Mouse (Mus musculus): ENCODE data around the gene Yipf1.
A peak's percentile ranks its signal among the peaks of the same experiment; 100 is the strongest.

The Yipf1 gene

DNA sequence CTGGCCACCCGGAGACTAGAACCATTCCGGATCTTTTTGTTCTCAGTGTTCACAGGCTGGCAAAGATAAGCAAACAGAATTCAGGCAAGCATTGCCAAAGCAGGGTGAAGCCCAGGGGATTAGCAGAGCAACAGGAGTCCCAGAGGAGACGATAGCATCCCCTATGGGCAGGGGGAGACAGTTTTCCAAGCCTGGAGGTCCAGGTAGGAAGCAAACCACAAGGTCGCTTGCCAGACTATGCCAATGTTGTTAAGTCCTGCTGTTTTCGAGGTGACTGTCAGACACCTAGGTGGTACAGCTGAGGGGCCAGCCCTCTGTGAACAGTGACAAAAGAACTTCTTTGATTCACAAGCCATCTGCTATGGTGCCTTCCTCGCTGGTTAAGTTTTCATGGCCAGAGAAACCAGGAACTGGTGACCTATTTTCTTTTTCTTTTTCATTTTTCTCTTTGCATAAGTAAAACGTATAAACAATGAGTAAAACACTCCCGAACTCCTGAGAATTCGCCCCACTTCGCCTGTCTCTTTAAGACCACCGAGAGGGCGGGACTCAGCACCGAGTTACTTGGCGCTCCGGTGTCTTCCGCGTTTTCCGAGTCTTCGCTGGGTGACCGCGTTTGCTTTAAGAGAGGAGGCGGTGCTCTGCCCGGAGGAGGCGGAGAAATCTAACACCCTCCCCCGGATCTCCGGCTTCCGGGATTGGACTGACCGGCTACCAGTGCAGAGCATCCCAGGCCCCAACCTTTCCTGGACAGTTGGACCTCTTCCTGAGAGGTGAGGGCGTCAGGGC lies at the start of gene Yipf1:
TSS of gene Yipf1 (plus strand) at position 674 of the 789 bp plus-strand sequence.
- DNase-seq = peak; percentile 89

DNA sequence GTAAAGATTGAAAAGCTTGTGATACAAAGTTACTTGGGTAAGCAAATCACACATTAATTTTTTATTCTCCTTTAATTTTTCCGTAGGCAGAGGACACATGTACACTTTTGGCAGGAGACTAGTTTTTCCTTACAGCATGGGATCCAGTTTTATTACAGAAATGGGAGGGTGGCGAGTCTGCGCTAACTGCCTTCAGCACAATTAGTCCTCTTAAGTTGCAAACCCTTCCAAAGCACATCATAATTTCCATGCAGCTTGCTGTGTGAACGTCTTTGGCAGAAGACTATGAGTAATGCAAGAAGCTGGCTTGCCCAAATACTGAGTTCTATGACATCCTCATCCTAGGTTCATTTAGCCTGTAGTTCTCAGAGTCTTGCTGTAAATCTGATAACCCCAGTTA lies 40.5 kb upstream of the Yipf1 start:
- no peak for DNase-seq

DNA sequence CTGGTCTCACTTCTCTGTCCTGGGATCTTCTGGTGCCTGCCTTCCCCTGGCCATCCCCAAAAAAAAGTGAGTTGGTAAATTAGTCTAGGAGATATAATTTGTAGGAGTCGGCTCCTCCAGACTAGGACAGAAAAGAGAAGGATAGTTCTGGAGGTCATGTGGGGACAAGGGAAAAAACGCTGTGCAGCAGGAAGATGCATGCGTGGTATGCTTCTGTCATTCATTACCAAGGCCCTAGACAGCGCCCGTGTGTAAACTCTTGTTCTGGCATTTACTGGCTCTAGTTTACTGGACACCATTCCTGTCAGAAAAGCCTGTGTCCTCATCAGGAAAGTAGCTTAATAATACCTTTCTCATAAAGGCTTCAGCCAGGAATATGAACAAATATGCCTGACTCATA lies 39.7 kb upstream of the Yipf1 start:
- DNase-seq = no peak

DNA sequence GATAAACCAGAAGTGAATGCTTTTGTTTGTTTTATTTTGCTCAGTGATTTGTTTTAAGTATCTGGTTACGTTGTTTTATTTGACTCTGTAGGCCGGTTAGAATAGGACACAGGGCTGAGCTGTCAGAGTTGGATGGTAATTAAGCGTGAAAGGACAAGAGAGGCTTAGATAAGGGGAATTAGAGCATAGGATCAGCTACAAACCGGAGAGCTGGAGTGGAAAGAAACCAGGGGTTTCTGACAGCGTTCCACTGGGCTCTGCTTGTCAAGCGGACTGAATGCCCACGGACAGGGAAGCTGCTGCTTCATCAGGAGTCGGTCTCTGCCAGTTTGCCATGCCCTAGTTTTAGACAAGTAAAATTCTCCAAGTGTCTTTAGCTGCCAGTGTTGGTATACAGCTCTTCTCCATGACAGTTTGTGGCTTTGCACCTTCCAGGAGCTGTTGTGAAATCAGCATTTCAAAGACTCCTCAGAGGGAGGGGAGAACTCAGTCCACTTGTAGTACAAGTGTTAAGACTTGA lies 35.9 kb upstream of the Yipf1 start:
- DNase-seq = no peak

DNA sequence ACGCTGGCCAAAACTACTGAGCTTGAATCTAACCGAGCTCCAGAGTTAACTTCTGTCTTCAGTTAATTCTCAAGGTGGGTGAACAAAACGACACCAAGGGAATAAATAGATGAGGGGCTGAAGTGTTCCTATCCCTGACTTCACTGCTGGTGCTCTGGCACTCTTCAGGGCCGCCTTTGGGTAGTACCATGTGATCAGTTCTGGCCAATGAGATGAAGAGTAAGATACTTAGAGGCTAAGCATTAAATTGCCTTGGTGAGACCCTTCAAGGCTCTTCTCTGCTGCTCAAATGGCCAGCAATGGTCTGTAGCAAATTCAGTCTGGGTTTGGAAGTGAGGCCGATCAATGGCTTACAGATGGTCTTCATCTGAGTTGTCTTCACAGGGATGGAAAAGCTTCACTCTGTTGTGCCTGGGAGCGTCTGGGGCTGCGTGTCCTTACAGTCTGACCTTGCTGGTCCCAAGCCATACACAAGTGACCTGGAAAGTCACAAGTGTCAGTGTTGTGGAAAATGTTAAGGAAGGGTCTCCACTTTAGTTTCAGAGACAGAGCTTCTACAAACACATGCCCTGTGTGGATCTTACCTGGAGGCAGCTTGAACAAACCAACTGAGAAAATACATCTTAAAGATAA lies 33.2 kb upstream of the Yipf1 start:
- DNase-seq = no peak

DNA sequence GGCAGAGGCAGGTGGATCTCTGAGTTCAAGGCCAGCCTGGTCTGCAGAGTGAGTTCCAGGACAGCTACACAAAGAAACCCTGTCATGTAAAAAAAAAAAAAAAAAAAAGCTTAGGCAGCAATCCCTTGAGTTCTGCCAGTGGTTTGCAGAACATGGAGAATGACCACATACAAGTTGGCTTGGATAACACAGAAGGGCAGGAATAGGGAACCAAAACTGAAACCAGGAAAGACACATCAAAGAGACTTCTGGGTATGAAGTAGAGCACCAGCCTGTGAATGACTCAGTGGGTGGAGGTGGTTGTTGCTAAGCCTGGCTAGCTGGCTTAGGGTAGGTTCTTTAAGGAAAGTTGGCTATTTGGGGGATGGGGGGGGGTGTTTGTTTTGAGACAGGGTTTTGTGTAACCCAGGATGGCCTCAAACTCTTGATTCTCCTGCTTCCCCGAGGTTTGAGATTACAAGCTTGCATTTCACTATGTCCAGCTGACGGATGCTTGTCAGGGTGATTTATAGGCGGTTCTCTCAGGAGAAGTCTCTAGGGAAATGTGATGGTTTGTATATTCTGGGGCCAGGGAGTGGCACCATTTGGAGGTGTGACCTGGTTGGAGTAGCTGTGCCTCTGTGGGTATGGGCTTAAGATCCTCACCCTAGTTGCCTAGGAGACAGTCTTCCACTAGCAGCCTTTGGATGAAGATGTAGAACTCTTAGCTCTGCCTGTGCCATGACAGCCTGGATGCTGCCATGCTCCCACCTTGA lies 28.5 kb upstream of the Yipf1 start:
- no peak for DNase-seq

DNA sequence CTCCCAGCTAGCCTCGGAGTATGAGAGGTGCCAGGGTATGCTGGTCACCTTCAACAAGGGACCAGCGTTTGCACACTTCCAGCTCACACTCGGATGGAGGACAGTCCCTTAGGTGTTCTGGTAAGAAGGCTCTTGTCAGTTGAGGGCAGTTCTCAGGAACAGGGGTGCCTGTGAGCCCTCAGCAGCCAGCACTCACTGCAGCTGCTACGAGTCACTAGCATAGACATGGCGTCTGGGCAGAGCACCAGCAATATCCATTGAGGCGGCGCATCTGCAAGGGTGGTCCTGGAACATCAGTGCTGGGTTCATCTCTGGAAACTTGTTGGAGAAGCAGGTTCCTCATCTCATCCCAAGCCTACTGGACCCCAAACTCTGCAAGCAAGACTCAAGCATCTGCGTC lies 27.8 kb upstream of the Yipf1 start:
- no peak for DNase-seq

DNA sequence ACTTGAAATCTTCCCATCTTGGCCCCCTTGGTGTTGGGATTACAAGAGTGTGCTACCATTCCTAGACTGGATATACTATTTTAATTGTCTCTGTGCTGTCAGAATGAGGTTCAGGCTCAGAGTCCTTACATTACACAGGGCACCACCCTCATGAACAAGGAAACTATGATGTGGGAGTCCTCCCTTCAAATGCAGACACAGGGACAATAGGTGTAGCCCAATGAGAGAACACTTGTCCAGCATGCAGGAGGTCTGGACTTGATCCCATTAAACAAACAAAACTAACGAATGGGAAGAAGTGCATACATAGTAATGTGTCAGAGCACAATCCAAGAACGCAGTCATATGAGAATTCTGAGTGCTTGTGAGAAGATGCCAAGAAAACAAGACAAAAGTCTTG lies 26.6 kb upstream of the Yipf1 start:
- no peak for DNase-seq

DNA sequence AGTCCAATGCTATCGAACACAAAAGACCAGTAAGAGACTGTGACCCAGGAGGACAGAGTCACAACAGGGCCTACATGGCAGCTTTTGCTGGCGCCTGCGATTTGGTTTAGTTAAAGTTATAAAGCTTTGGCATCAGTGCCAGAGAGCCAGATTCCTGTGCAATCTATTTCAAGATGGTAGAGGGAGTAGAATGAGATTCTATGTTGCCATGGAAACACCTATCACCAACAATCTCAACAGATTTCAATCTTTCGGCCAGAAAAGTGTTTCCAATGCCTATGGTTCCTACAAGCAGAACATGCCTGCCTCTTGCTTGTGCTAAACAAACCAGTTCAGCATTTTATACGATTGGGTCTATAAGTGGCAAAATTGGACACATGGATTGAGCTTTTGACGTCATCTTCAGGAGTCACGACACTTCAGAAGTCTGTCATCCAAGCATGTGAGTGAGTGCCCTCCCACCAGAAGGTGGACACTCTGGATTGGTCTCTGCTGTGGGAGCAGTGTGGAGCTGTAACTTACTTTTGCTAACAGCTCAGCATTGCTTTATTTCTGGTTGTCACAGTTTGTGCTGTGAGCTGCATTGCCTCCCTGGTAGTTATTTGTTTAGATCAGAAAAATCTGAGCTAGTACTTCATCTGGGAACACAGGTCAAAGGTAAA lies 22.4 kb upstream of the Yipf1 start:
- no peak for DNase-seq

DNA sequence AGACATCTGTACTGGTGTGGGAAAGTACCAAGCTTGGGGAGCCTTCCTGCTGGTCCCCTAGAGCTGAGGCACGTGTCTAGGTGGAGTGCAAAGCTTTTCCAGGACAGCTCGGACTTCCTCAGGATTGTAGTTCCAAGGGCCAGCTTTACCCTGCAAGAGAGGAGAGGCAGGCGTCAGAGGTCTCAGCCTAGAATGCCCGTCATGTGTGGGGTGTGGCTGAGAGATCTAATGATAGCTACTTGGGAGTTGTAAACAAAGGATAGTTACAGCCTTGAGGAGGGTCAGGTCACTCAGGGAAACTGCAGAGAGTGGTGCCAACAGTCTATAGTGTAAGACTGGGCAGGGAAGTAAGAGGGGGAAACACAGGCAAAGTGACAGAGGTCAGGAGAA lies 21.9 kb upstream of the Yipf1 start:
- DNase-seq = peak; percentile 18

DNA sequence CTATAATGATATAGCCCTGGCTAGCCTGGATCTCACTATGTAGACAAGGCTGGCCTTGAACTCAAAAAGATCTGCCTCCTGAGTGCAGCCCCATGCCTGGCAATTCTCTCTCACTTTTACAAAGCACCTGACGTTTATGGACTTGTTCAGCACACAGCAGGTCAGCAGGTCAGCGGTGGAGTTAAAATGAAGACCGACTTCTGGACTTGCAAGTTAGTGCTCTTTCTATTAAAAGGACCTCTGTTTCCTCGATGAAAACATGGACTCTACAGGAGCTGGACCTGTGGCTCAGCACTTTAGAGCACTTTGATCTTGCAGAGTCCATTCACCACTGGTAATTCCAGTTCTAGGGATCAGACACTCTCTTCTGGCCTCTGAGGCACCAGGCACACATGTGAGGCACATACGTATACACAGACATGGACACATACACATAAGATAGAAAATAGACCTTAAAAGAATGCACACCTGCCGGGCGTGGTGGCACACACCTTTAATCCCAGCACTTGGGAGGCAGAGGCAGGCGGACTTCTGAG lies 16.0 kb upstream of the Yipf1 start:
- DNase-seq = no peak

DNA sequence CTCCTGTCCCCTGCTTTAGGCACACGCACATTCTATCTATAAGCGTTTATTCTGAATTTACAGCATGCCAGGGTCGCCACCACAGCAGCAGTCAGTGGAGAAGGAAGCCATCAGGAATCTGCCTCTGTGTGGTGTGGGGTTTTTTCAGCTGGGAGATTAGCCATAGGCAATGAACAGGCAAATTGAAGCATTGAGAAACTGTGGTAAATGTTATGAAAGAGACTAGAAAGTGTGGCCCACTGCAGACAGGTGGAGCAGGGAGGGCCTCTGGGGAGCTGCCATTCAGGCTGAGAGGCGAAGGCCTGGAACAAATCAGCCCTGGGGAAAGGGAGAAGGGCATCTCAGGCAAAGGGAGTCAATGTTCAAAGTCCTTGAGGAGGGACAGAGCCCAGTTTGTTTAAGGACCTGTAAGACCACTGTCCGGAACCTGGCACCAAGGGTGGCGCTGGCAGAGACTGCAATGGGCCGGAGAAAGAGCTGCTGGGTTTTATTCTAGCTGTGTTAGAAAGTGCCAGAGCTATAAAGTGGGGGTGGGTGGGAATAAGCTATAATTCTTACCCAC lies 14.3 kb upstream of the Yipf1 start:
- no peak for DNase-seq

DNA sequence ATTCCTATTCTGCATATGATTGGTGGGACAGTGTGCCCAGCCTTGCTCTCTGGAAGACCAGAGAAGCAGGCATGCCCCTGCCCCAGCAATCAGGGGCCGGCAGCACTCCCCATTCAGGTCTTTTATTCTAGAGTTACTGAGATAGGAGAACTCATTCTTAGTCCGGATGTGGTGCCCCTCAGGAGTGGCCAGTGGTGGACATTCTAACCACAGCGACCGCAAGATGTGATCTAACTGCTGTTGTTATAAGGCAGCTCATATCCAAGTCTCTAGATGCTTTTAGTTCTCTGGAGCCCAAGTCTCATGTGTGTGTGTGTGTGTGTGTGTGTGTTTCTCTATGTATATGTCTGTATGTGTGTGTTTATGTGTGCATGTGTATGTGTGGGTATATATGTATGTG lies 13.8 kb upstream of the Yipf1 start:
- DNase-seq = no peak

DNA sequence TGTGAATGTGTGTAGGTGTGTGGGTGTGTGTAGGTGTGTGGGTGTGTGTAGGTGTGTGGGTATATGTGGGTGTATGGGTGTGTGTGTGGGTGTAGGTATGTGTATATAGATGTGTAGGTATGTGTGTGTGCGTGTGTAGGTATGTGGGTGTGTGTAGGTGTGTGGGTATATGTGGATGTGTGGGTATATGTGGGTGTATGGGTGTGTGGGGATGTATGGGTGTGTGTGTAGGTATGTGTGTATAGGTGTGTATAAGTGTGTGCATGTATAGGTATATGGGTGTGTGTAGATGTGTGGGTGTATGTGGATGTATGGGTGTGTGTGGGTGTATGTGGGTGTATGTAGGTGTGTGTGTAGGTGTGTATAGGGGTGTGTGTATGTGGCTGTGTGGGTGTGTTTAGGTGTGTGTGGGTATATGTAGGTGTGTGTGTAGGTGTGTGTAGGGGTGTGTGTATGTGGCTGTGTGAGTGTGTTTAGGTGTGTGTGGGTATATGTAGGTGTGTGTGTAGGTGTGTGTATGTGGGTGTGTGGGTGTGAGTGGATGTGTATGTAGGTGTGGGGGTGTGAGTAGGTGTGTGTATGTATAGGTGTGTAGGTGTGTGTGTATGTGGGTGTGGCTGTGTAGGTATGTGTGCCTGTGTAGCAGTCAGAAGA lies 13.1 kb upstream of the Yipf1 start:
- DNase-seq = no peak

DNA sequence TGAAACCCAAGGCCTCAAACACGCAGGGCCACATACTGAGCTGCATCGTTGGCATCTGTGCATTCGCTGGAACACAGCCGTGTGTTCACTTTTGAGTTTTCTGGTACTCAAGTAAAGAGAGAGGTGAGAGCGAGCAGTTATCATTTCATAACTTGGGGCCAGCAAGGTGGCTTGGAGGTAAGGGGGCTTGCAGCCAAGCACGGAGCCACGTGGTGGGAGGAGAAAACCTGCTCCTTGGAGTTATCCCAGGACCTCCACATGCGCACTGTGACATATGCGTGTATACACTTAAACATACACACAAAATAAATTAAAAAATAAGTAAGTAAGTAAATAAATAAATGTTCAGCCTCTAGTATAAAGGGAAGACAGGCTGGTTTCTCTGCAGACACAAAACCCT lies 11.9 kb upstream of the Yipf1 start:
- DNase-seq = no peak

DNA sequence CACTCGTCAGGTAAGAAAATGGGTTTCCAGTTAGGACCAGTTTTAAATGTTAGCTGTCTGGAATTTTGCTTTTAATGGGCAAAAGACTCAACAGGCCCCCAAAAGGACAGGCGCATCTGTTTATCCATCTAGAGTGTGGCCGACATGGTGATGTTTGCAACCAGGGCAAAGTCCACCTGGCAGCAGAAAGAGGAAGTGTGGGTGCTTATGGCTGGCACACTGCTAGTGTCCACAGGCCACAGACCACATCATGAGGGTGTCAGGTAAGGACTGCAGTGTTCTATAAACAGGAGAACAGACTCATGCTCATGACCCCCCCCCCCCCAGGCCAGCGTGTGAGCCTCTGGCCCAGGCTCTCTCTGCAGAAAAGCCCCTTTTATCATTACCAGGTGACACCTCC lies 11.3 kb upstream of the Yipf1 start:
- DNase-seq = no peak

DNA sequence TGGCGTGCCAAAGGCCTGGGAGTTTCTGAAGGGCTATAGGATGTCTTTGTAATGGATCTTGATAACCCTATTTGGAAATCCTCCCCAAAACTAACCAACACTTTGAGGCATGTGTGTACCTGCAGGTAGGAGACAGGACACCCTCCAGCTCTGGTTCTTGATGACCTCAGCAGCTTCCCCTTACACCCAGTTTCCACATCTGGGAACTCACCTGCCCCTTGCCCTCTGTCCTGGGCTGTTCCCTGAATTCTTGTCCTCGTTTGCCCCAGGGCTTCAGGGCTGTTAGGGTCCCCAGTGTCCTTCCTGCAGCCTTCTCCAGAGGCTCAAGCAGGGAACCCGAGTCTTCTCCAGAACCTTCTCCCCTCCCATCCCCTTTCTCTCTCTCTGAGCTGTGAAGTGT lies 10.6 kb upstream of the Yipf1 start:
- DNase-seq = no peak

DNA sequence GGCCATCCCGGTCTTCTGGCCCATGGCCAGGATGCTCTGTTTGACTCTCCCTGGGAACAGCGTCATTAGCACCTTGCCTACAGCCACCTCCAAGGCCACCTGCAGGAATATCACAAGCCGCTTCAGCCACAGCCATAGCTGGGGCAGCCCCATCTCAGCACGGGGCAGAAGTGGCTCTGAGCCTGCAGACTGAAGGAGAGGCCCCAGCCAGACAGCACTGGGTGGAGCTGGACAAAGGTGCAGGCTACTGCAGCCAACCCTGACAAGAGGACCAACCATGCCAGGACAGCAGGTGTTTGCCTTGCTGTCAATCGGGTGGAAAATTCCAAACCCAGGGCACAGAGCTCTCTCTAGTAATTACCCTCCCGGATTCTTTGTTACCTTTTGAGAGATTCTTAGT lies 7.2 kb upstream of the Yipf1 start, which contains the start of gene Dio1:
TSS of gene Dio1 (minus strand) at position 204 of the 400 bp plus-strand sequence.
- no peak for DNase-seq

DNA sequence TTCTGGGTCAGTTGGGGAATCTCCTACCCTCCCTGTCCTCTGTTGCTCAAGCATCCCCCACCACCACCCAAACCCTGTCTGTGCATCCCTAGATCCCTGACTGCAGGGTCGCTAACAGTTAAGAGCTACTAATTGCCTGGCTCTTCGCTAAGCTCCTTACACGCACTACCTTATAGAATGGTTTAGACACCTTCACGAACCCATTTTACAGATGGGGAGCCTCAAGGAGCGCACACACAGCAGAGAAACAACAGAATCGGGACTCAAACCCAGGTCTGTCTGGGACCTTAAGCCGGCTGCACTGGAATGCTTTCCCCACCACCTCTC lies 279 bp downstream of the Yipf1 start:
- DNase-seq = no peak

DNA sequence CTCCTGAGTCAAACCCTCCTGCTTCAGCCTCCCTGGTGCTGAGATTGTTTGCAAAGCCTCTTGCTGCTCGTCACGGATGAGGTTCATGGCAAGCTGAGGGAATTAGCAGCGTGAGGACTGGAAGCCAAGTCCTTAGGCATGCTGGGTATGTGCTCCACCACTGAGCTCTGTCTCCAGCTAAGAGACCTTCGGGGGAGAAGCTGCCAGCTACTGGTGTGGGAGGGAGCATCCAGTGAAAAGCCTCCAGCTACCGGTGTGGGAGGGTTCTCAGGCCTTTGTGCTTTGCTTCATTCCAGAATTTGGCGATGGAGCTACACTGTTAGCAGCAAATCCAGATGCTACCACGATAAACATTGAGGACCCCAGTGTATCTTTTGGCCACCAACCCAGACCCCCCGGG lies 4.5 kb downstream of the Yipf1 start:
- DNase-seq = no peak

DNA sequence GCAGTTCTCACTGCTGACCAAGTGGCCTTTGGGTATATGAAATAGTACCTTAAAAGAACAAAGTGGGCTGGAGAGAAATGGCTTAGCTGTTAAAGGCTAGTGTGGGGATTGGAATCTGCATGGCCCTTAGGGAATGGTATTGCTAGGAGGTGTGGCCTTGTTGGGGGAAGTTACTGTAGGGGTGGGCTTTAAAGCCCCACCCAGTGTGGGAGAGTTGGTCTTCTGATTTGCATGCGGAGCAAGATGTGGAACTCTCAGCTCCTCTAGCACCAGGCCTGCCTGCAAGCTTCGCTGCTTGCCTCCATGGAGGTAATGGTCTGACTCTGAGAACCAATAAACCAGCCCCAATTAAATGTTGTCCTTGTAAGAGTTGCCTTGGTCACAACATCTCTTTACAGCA lies 6.9 kb downstream of the Yipf1 start:
- no peak for DNase-seq

DNA sequence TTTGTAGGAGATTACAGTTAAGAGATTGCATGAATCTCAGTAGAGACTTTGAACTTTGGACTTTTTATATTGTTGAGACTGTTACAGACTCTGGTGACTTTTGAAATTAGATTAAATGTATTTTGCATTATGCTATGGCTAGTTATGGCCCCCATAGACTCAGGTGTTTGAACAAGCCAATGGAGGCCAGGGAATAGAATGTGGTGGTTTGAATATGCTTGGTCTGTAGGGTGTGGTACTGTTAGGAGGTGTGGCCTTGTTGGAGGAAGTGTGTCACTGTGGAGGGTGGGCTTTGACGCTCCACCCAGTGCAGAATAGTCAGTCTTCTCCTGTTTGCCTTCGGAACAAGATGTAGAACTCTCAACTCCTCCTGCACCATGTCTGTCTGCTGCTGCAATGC lies 8.9 kb downstream of the Yipf1 start:
- no peak for DNase-seq

Data from lung, postnatal 14 days (tissue).